Mouse (Mus musculus) urinary bladder, adult 2 months (tissue): ENCODE measurements around the gene Klhl5. TPM values are rescaled to one million over a fixed set of nuclear protein-coding genes. Genes with fewer than 3 reads are reported as not detected.

Experiments used
- DNase-seq: peaks from one replicate; pipeline ENCODE4 v3.0.0; 2022; ENCODE audit warnings: low spot score
- polyA plus RNA-seq: library from polyadenylated mRNA; depleted of rRNA; stranded (reverse); fragments of >200 nt; gene quantifications from 2 replicates; pipeline ENCODE4 v1.2.3, GENCODE M21; 2012

The Klhl5 gene
- polyA plus RNA-seq, 1 experiment, result 40.9 TPM

DNA sequence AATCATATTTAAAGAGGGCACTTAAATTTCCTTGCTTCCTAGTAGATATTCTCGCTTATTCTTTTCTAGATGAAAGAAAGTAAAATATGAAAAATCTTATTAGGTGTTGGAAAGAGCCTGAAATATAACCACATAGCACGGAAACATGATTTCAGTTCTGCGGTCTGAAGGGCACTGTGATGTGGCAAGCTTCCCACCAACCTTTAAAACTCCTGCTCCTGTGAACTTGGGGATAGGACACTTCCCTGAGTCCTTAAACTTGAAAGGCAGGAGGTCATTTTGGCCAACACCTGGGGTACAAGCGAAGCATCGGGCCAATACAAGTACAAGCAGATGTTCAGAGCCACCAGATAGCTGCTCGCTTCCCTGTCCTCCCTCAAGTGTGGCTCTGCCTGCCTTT, 42.4 kb downstream of the Klhl5 start:
- no peak for DNase-seq

DNA sequence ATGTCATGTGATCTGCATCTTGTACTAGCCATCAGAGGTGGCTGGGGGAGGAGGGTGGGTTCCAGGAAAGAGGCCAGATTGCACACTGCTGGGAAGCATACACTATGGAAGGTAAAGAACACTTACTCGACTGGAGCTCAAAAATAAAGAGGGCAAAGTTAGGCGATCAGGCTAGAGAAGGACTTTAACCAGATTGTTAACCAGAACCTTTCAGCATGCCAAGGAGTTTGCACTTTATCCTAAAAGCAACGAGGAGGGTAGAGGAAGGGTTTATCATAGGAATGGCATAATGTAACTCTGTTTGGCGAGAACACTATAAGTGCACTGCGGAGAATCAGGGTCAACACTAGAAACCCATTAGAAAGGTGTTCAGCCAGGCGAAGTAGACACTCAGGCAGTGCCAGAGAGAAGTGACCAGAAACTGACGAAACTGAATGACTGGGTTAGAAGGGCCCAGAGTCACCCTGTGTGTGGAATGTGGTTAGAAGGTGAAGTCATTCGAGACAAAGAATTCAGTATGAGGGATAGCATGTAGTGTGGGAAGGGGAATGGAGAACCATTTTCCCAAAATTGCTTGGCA, 43.1 kb downstream of the Klhl5 start:
- DNase-seq, result no peak

DNA sequence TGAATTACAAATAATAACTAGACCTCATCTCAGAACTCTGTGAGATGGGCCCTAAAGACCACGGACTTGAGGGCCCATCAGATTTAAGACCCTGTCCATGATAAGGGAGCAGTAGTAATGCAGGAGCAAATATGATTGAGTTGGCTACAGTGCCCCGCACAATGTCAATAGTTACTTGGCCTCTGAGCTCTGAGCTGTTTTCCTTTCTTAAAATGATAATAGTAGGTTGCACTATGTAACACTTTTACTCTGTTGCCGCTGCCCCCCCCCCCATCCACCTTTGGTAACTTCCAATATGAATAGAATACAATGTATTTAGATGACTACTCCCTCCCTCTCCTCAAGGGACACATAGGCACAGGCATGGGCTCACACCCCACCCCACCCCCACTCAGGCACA, 43.9 kb downstream of the Klhl5 start:
- no peak for DNase-seq

DNA sequence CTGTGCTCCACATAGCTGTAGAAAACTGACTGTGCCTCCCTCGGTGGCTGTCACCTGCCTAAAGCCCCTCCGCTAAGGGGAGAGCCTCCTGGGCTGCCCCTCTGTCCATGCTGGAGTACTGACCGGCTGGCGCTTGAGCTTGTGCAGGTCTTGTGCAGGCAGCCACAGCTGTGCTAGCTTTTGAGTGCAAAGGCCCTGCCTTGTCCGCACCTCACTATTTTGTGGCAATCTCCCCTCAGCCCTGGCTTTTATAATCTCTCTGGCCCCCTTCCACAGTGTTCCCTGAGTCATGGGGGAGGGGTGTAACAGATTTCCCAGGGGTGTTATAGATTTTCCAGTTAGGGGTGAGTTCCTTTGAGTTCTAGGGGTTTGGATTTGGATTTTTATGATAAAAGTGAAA, 44.4 kb downstream of the Klhl5 start:
- no peak for DNase-seq

DNA sequence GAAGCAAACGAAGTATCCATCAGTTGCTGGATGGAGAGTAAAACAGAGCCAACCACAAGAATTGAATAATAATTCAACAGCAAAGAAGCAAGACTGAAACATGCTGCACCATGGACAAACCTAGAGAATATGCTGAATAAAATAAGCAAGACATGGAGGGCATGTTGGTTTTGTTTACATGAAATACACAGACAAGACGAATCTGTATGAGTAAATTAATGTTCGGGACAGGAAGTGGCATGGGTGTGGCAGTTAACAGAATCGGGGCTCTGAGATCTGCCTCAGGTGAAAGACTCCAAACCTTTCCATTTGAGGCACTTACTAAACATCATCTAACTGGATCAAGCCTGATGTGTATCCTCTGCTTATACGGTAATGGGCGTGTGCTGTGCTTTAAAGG, 46.9 kb downstream of the Klhl5 start:
- DNase-seq, result no peak

DNA sequence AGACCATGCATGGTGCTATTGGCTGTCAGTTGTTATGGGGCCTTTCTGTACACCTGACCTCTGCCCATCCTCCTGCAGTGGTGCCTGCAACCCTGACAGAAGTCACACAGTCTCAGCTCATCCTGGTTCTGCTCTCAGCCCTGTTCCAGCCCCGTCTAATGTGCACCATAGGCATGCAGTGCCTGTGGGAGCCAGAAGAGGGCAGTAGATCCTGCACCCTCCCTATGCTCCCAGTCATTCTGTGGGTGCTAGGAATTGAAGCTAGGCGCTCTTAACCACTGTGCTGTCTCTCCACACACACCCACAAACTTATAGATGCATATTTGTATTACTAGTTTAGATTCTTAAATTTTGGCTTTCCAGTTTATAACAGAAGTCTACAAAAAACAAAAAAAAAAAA, 49.5 kb downstream of the Klhl5 start:
- DNase-seq, result no peak

DNA sequence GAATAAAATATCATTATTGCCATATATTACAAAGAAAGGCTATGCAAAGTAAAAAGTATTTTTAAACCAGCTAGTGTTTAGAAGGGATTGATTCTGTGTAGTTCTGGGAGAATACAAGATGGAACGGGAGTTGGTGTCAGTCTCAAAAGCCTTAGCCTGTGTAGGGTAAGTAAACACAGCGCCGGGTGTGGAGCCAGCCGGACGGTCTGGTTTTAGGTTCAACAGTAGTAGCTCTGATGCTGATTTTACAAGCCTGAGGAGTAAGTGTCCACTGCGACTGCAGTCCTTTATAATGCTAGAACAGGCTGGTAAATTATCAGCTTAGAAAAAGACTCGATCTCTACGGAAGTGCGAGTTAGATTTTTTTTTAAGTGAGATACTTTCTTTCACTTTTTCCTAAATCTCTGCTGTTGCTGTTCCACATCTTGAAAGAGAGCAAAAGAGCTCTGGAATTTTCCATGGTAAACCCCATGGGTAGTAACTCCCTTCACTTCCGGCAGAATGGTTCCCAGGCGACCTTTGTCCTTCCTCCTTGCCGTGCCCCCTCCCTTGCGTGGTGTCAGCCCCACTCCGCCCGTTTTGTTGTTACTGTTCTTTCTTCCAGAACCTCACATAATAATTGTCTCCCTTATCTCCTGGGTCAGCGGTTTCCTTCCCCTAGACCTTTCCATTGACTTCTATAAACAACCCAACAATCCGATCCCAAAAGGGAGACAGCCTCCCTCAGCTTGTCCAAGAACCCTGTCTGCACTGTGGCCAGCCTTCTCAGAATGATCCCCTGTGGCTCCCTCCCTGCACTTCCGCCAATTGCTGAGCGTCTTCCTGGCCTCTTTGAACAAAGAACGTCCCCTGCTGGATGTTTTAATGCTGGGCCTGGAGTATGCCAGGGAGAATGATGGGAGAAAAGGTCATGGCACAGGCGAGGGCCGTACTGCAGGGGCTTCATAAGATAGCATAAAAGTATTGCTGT, 50.4 kb downstream of the Klhl5 start:
- no peak for DNase-seq

DNA sequence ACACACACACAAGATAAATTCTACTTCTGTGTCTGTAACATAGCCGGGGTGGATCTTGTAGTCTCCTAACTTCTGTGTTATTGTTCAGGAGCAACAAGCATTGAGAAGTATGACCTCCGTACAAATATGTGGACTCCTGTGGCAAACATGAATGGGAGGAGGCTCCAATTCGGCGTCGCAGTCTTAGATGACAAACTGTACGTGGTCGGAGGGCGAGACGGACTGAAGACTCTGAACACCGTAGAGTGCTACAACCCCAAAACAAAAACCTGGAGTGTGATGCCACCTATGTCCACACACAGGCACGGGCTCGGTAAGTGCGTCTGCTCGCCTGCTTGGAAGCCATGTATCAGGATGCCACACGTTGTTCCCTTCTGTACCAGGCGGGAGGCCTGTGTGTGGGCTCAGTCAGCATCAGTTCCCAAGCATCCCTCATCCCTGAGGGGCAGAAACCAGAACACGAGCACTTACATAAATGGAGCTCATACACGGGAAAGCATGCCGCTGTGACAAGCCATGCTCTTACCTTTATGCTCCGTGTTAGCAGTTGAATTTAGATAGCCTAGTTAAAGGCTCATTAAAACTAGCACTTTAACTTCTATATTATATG, 51.5 kb downstream of the Klhl5 start:
- DNase-seq, result no peak

DNA sequence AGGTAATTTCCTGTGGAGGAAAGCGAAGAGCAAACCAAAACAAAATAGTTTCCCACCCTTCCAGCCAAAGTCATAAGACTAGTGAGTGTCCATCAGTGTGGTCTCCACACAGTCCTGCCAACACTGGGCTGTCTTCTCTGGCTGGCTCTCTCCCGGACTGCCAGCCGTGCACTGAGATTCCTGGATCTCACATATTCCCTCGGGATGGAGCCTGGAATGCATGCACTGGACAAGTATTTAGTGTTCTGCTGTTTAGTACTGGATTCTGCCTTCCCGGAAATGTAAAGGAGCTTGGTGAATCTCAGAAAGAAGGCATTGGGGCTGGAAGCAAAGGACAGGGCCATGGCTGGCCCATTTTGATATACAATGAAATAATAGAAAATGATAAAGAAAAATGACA, 55.7 kb downstream of the Klhl5 start:
- no peak for DNase-seq

DNA sequence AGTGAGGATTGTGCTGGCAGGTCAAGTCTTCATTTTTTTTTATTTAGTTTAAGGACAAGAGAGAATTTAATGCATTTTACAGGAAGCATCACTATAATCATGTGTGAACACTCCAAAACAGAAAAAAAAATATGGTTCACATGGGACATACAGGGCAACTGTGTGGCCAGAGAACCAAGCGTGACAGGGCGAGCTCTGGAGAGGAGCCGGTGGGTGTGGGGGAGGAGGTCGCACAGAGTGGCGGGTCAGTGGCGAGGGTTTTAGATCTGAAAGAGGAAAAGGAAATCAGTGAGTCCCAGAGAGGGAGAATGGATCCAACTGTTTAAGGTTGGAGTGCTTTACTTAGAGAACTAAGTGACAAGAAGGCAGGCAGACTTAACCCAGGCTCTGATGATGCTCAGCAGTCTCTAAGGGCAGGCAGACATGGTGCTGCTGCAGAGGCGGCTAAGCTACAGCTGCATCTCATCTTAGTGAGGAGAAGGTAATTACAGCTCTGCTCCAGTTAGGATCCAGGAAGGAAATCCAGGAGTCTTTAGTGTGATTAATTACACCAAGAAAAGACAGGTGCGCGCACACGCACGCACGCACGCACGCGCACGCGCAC, 56.3 kb downstream of the Klhl5 start:
- DNase-seq, result no peak

DNA sequence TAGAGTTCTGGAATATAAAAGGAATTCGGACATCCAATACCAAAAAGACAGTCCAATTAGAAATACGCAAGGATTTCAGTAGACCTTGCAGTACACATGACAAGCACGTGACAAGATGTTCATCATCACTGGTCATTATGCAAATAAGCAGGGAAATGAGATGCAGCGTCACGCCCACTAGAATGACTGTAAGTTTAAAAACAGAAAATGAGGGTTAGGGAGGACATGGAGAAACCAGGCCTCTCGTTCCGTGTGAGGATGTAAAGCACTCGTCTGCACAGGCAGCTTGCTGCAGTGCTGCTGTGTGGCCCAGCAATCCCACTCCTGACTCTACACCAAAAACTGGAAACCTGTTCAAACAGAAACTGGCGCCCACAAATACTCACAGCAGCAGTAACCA, 62.9 kb downstream of the Klhl5 start:
- no peak for DNase-seq

DNA sequence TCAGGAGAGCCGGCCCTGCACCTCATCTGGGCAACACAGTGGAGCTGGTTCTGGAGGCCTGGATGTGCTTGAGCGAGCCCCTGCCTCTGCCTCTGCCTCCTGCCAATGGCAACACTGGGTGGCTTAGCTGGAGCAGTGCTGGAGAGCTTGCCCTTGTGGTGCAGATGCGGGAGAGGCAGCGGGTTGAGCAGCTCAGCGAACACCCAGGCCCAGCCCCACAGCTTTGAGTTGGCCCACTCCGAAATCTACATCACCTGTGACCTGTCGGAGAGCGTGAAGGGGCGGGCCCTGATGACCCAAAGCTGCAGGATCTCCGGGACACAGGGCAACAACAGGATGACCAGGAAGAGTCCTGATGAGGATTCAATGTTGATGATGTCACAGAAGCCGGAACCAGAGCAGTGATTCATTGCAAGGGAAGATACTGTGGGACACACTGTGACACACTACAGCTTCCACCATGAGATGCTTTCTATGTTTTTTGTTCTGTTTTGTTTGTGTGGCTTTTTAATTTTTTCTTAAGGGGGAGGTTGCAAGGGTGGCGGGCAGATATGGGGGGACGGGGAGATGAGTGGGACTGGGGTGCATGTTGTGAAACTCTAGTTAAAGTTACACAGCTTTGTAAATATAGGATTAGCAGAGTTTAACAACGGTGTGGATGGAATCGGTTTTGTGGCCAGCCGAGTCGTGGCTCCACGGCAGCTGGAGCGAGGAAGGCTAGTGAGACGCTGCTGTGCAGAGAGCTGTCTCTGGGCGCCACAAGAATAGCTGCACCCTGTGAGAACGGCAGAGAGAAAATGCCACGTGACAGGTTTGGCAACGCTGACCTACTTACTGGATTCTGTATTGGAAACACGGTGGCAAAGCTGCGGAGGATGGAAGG, 67.9 kb downstream of the Klhl5 start:
- DNase-seq, result no peak

DNA sequence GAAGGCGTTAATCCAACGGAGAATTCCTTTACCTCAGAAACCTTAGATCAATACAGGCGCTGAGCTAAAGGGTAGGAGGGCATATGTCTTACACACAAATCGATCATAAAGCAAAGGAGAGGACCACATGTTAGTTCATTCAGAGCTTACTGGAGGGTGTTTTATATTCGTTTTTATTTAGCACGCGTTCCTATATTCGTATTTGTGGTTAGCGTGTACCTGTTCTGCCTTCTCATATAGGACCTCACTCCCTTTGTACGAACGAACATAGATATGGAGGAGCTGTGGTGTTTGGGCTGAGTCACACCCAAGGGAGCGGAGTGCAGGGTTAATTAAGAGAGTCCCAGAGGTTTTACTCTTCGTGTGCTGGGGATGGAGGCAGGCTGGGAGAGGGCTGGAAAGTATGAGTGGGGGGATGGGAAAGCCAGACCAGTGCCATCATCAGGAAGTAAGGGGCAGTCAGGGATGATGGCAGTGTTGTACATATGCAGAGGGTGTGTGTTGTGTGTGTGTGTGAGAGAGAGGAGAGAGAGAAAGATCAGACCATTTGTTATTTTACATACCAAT, 68.7 kb downstream of the Klhl5 start:
- DNase-seq, result no peak

DNA sequence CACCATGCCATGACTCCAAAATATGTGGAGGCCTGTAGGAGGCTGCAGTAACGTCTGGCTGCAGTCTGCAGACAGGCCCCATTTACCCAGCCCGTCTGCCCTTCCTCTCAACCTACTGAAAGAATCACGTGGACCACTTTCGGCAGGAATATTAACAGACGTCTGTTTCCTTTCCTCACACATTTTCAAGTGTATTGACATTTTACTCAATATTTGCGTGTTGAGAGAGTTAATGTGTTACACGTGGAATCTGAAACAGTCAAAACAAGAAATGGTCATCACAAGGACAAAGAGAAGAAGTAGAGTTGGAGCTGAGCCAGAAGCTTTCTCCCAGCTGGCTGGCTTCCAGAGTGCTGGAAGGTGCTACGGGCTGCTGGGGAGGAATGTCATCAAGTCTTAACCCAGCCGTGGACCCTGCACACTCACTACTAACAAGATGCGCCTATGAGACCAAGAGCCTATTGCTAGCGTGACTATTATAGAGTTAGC, 69.7 kb downstream of the Klhl5 start:
- DNase-seq, result no peak

DNA sequence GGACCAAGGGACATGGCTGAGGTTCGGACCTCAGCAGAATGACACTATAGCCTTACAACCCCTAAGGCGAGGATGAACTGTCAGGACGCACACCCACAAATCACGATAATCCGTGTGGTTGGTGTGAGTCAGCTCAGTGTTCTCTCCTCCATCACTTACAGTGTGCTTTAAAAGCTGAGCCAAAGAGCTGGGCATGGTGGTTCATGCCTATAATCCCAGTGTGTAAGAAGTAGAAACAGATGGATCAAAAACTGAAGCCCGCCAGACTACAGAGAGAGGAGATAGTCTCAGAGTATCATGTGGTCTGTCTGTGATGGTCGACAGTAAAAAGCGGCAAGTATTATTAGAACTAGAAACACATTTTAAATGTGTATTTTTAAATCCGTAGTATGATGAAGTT, 71.1 kb downstream of the Klhl5 start:
- no peak for DNase-seq

DNA sequence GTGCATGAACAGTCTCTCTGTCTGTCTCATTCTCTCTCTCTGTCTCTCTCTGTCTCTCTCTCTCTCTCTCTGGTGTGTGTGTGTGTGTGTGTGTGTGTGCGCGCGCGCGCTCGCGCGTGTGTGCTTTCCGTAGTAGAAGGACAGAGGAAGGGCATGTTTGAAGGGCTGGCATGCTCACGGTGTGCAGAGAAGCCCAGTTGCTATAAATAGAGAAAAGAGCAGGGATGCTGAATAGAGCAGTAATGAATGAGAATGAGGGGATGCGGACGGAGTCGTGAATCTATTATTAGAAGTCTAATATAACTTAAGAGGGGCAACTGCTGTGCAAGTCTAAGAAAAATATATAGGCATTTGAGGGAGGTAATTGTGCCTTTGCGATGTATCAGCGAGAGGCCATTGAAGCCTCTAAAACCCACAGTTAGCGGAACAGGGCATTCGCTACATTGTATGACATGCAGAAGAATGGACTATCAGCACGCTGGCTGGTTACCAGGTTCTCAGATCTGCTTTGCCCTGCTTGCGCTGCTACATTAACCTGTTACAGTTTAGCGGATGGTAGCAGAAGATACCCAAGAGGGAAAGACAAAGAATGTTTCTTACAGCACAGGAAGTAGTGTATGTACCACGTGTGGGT, 73.9 kb downstream of the Klhl5 start:
- no peak for DNase-seq

DNA sequence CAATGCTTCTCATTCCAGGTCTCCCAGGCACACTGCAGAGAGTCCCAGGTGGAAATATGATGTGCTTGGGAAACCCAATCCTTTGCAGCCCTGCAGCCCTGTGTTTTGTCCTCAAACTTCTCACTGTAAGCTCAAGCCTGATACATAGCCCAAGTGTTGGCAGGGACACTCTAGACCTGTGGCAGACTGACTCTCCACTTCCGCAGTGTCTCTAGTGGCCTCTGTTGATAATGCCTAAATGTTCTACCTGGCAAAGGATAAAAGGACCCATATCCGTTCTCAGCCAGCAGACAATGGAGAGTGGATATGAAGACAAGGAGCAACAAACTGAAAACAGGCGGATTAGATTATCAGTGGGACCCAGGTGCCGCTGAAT, 74.4 kb downstream of the Klhl5 start:
- no peak for DNase-seq

DNA sequence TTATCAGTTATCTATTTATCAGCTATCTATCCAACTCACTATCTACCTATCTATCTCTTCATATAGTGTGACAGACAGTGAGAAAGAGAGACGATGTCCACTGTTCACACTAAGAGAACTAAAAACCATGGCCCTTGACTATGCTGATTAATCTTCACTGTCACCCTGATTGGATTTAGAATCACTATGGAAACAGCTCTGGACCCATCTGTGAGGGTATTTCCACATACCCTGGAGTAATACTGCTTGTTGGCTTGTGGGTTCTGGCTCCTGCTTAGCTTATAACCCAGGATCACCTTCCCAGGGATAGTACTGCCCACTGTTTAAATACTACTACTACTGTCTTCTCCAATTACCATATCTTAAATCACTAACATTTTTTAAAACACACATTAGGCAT, 74.9 kb downstream of the Klhl5 start:
- no peak for DNase-seq

DNA sequence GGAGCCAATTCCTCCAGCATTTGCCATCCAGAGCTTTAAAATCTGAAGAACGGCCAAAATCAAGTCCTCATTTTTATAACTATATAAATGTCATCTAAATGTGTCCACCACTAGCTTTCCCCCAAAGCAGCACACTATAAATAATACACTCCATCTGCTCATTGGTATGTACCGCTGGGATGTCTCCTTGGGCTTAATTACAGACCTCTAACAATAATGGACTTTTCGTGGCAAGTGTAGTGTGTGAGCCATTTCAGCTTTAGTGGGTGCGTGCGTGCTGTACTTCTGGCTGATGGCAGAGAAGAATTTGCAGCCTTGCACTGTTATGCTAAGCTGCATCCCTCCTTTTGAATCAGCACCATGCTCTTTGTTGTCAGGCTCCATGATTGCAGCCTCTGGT, 84.3 kb downstream of the Klhl5 start:
- no peak for DNase-seq

DNA sequence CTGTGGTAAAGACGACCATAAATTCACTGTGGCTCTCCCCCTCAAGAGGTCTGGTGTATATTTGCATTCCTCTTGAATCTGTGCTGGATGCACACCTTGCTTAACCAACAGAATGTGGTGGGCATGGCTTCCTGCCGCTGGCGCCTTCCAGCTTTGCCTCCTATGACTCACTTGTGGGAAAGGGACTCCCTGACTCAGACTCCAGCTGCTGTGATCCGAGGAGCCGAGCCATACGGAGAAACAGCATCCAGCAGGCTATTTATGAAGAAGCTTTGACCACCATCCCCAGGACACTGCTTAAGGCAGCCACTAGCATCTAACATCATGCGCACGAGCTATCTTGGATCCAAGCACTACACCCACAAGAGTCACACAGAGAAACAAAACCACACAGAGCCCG, 87.1 kb downstream of the Klhl5 start:
- DNase-seq, result no peak
